Mouse (Mus musculus) liver, embryonic 14.5 days (tissue): ENCODE results near the gene Ift20.

Source experiments
- CTCF ChIP-seq: IDR thresholded peaks from 2 replicates; pipeline ENCODE4 v1.5.1; 2016; ENCODE audit warnings: antibody characterized with exemption, low read depth, control low read depth
- EP300 ChIP-seq: IDR thresholded peaks from 2 replicates; pipeline ENCODE4 v1.6.1; 2016; ENCODE audit warnings: antibody characterized with exemption, low read depth

GRCm38 (mm10) chr11:78567614-78568013, 31.5 kb downstream of the Ift20 start:
- TF ChIP-seq CTCF (no peak), EP300 (no peak)
